Mouse (Mus musculus) hindbrain, postnatal 0 days (tissue): Measurements from ENCODE around the gene Slc38a4. TPM values are rescaled to one million over a fixed set of nuclear protein-coding genes. Genes with fewer than 3 reads are reported as not detected.

ENCODE experiments used
- ATAC-seq: fragments of 200-750 bp; cut with Nextera tagmentation; 2 replicates; pipeline ENCODE4 v1.8.0; 2017; ENCODE audit warnings: mild to moderate bottlenecking, moderate TSS enrichment, moderate library complexity
- DNase-seq: peaks from one replicate; pipeline ENCODE4 v3.0.0-alpha.2; 2015; ENCODE audit warnings: low spot score
- H3K27ac ChIP-seq: fragments of 300-500 bp; sonication (generic); 2 replicates; pipeline ENCODE4 v1.5.1; 2014; ENCODE audit warnings: mild to moderate bottlenecking
- H3K27me3 ChIP-seq: fragments of 300-500 bp; sonication (generic); 2 replicates; pipeline ENCODE4 v1.6.1; 2014; ENCODE audit warnings: low read length, mixed read lengths; ENCODE audit not compliant: insufficient read depth
- H3K36me3 ChIP-seq: fragments of 300-500 bp; sonication (generic); 2 replicates; pipeline ENCODE4 v1.6.1; 2014; ENCODE audit warnings: low read length, mixed read lengths; ENCODE audit not compliant: insufficient read depth
- H3K4me1 ChIP-seq: fragments of 300-500 bp; sonication (generic); 2 replicates; pipeline ENCODE4 v1.6.1; 2014; ENCODE audit warnings: antibody characterized with exemption, low read length, mixed read lengths; ENCODE audit not compliant: insufficient read depth
- H3K4me2 ChIP-seq: fragments of 300-500 bp; sonication (generic); 2 replicates; pipeline ENCODE4 v1.6.1; 2014; ENCODE audit warnings: low read depth, mild to moderate bottlenecking, low read length, moderate library complexity, mixed read lengths
- H3K4me3 ChIP-seq: fragments of 300-500 bp; sonication (generic); 2 replicates; pipeline ENCODE4 v1.5.1; 2014; ENCODE audit warnings: low read length
- H3K9ac ChIP-seq: fragments of 300-500 bp; sonication (generic); replicated peaks from 2 replicates; pipeline ENCODE4 v1.6.1; 2014; ENCODE audit warnings: mild to moderate bottlenecking, low read length, moderate library complexity, mixed read lengths
- H3K9me3 ChIP-seq: fragments of 300-500 bp; sonication (generic); 2 replicates; pipeline ENCODE4 v1.6.1; 2016; ENCODE audit warnings: low read length, mixed read lengths
- CTCF ChIP-seq: IDR thresholded peaks from 2 replicates; pipeline ENCODE4 v1.5.1; 2016; ENCODE audit warnings: antibody characterized with exemption, control low read depth, low read depth
- WGBS: fragments of 180-500 bp; shearing (Covaris S2); extraction: QIAGEN DNeasy Blood & Tissue Kit; methylation state at CpG from one replicate; pipeline ENCODE4 v1.1.7; 2014; 5-methylcytosine and 5-hydroxymethylcytosine counted together
- polyA plus RNA-seq: library from polyadenylated mRNA; unstranded; fragments of >200 nt; fragmentation: Nextera tagmentation; extraction: Ambion mirVana; gene quantifications from 2 replicates; pipeline ENCODE4 v1.2.1, GENCODE M21; 2015
- total RNA-seq: library from RNA; depleted of rRNA; stranded (reverse); fragments of >200 nt; gene quantifications from 2 replicates; pipeline ENCODE4 v1.2.3, GENCODE M21; 2014

Gene Slc38a4
- total and polyA plus RNA-seq, 2 experiments from 2014 or later: 3.1 to 3.5 TPM

DNA sequence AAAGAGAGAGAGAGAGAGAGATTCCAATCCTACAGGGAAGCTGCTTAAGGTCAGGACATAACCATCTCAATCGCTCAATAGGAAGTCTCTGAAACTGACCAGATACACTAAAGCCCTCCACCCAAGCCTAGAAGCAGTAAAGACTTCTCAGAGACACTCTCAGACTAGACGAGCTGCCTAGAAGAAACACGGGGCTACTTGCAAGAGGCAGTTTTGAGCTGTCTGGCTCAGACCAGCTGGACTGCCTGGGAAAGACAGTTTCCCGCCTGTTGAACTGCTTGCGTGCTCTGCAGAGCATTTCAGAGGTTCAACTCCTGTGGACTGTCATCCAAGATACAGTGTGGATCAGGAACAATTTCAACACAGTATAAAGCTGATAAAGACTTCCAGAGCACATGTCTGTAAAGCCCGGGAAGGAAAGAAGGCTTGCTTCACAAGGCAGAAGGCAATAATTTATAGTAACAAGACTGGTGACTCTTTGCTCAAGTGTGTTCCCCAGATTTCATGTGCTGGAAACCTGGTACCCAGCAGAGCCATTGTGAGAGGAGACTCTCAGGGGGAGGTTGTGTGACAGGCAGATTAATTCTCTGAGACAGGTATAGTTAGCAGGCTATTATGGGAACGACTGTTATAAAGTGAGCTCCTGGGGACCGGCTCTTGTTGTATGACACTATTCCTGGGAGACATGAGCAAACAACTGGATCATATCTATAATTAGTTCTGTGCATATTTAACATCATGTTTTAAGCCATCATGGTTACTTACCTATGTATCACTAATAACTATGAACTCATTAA, 11.8 kb upstream of the Slc38a4 start:
- DNase-seq (no peak), ATAC-seq (no peak)

DNA sequence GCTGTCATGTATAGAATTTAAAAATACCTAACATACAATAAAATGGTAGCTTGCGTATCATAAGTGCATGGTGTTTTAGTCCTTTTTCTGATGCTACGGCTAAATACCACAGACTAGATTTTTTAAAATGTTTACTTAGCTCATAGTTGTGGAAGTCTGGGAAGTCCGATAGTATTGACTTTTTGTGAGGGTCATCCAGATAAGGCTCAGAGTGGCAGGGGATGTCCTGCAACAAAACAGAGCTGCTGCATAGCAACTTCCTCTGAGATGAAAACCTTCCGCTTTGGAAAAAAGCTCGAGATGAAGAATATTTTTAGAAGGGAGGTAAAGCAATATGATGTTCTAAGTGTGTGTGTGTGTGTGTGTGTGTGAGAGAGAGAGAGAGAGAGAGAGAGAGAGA, 11.2 kb upstream of the Slc38a4 start:
- Histone ChIP-seq H3K4me3 (no peak overlapping the region), H3K36me3 (no peaks in the 10 kb centered on the region), H3K4me1 (no peaks in the 10 kb centered on the region), H3K4me2 (no peak overlapping the region), H3K27me3 (no peaks in the 10 kb centered on the region), H3K9me3 (no peaks in the 10 kb centered on the region), H3K27ac (no peak overlapping the region), H3K9ac (no peak overlapping the region)
- no peak for TF ChIP-seq CTCF
- no peak for ATAC-seq
- WGBS: 82% methylated on average over 5 of the region's 5 CpGs
- no peak for DNase-seq

More for the DNA sequence above, 11.8 kb upstream of the Slc38a4 start:
- Histone ChIP-seq H3K9me3 (no peaks in the 10 kb centered on the region), H3K27ac (no peak overlapping the region), H3K4me2 (no peak overlapping the region), H3K27me3 (no peaks in the 10 kb centered on the region), H3K9ac (no peak overlapping the region), H3K4me3 (no peak overlapping the region), H3K36me3 (no peaks in the 10 kb centered on the region), H3K4me1 (no peaks in the 10 kb centered on the region)
- TF ChIP-seq CTCF: no peak
- WGBS: 64% methylated on average over 8 of the region's 8 CpGs

DNA sequence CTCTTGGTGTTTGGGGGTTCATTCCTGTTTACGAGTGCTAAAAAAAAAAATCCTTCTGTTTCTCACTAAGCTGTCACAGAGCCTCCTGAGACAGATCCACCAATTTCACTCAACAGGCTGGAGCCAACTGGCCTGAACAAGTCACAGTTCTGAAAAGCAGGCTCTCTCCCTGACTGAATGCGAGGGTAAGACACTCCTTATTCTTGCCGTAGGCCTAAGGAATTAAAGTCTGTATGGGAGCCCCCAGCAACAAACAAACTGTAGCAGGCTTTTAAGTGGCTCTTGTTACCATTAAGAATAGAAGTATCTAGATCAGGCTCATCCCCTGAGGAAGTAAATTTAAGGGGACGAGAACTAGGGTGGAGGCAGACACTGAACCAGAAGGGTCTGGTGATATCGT, 7.5 kb upstream of the Slc38a4 start:
- no peak overlapping the region for H3K9ac ChIP-seq
- H3K4me3 ChIP-seq: no peak overlapping the region
- H3K9me3 ChIP-seq: no peaks in the 10 kb centered on the region
- DNase-seq (no peak), ATAC-seq (no peak)
- H3K27me3 ChIP-seq: no peaks in the 10 kb centered on the region
- no peak for TF ChIP-seq CTCF
- no peaks in the 10 kb centered on the region for H3K36me3 ChIP-seq
- H3K4me1 ChIP-seq: no peaks in the 10 kb centered on the region
- H3K27ac ChIP-seq: no peak overlapping the region
- H3K4me2 ChIP-seq: no peak overlapping the region
- WGBS: 95% methylated on average over 5 of the region's 5 CpGs

DNA sequence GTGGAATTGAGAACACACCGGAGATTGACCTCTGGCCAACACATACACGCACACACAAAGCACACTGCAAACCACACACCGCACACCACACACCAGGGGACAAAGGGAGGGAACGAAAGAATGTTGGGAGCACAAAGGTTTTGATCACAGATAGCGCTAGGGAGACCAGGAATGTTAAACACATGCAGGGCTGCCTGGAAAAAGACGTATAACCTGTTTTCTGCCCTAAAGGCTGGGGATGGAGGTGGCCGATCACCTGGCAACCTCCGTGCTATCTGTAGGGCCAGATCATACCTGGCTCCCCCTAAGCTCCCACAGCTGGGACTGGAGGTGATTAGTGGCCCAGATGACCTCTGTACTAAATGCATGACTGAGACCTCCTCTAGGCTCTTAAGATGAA, 5.2 kb upstream of the Slc38a4 start:
- 83% methylated on average over 8 of the region's 8 CpGs for WGBS
- DNase-seq (no peak), ATAC-seq (no peak)
- Histone ChIP-seq H3K36me3 (no peaks in the 10 kb centered on the region), H3K27me3 (no peaks in the 10 kb centered on the region), H3K9me3 (no peaks in the 10 kb centered on the region), H3K4me3 (no peak overlapping the region), H3K27ac (no peak overlapping the region), H3K9ac (no peak overlapping the region), H3K4me2 (no peak overlapping the region), H3K4me1 (no peaks in the 10 kb centered on the region)
- no peak for TF ChIP-seq CTCF

DNA sequence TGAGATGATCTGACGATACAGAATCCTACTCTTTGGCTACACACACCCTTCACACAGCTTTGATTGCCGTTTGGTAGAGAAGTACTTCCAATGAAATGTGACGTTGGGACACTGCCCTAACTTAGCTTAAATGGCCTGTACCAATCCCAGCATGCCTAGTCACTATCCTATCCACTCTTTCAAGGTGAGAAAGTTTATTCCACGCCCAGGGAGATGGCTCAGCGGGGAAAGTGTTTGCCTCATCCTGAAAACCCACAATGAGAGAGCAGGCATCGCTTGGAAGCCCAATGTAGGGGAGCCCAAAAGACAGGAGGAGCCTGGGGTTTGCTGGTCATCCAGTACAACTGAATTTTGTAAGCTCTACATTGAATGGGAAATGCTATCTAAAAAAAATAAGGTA, 4.8 kb upstream of the Slc38a4 start:
- Histone ChIP-seq H3K4me1 (no peaks in the 10 kb centered on the region), H3K4me2 (no peak overlapping the region), H3K4me3 (no peak overlapping the region), H3K9ac (no peak overlapping the region), H3K9me3 (0 out of 2 replicates have a peak, but pooled peaks cover 2% of the 10 kb centered on the region), H3K27ac (no peak overlapping the region), H3K27me3 (no peaks in the 10 kb centered on the region), H3K36me3 (no peaks in the 10 kb centered on the region)
- no peak for TF ChIP-seq CTCF
- DNase-seq (no peak), ATAC-seq (no peak)
- 94% methylated on average over 6 of the region's 6 CpGs for WGBS

DNA sequence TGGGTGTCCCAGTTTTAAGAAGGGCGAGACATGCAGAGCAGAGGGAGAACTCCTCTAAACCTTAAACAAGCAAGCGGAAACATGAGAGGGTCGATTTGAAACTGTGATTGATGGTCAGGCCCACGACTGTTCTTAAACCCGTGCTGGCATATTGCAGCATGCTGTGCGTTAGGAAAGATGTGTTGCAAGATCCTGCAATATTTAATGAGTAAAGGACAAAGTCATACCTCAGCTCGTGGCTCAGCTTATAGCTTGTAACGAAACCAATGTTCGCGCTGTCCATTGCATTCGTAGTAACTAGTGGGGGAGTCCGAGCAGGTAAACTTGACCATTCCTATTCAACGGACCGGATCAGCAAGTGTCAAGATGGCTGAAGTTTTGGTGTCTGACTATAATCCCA, 4.3 kb upstream of the Slc38a4 start:
- no peaks in the 10 kb centered on the region for H3K36me3 ChIP-seq
- H3K4me1 ChIP-seq: no peaks in the 10 kb centered on the region
- peaks cover 3% of the 10 kb centered on the region; the same call in 1 of the 2 replicates for H3K9me3 ChIP-seq
- H3K27ac ChIP-seq: no peak overlapping the region
- no peak overlapping the region for H3K4me3 ChIP-seq
- no peaks in the 10 kb centered on the region for H3K27me3 ChIP-seq
- TF ChIP-seq CTCF: no peak
- DNase-seq (no peak), ATAC-seq (no peak)
- WGBS: 90% methylated on average over 14 of the region's 14 CpGs
- no peak overlapping the region for H3K4me2 ChIP-seq
- no peak overlapping the region for H3K9ac ChIP-seq
